Mouse (Mus musculus) v-Abl transformed pro-B cells (cell line): Measurements from ENCODE around the gene Srr.

ENCODE experiments used
- in situ Hi-C, 2 experiments: fragments of 400-800 bp; cut with MboI; formaldehyde crosslinking; loops; one replicate each; pipeline ENCODE4 v1.15.1; 2025; ENCODE audit not compliant: unreplicated experiment in 2 of 2

The Srr gene

GRCm38 (mm10) chr11:74908618-74909399, 16.9 kb downstream of the Srr start:
- in situ Hi-C loops: no loop called here

GRCm38 (mm10) chr11:74907850-74908249, 17.9 kb downstream of the Srr start:
- in situ Hi-C loops: no loop called here

GRCm38 (mm10) chr11:74902416-74902815, 23.3 kb downstream of the Srr start:
- in situ Hi-C loops: no loop called here

- in situ Hi-C loops: no loop called here
Measured at GRCm38 (mm10) chr11:74901555-74901954, 24.2 kb downstream of the Srr start.

- in situ Hi-C loops: no loop called here
Measured at GRCm38 (mm10) chr11:74898517-74898827, 27.3 kb downstream of the Srr start.

- in situ Hi-C loops: no loop called here
Measured at GRCm38 (mm10) chr11:74897678-74898516, 27.9 kb downstream of the Srr start, which contains the start of gene Tsr1. Gene Tsr1, plus strand, starts transcription at chr11:74898071.

GRCm38 (mm10) chr11:74896901-74897677, 28.7 kb downstream of the Srr start, which contains the start of gene Sgsm2:
Gene Sgsm2, minus strand, starts transcription at chr11:74897060.
- in situ Hi-C loops: no loop called here

GRCm38 (mm10) chr11:74895980-74896900, 29.5 kb downstream of the Srr start:
- in situ Hi-C loops: no loop called here

GRCm38 (mm10) chr11:74894619-74895018, 31.1 kb downstream of the Srr start:
- in situ Hi-C loops: no loop called here

- in situ Hi-C loops: no loop called here
Measured at GRCm38 (mm10) chr11:74883098-74883497, 42.6 kb downstream of the Srr start.

GRCm38 (mm10) chr11:74881979-74882378, 43.8 kb downstream of the Srr start:
- in situ Hi-C loops: no loop called here

- in situ Hi-C loops: no loop called here
Measured at GRCm38 (mm10) chr11:74880999-74881398, 44.7 kb downstream of the Srr start.

- in situ Hi-C loops: no loop called here
Measured at GRCm38 (mm10) chr11:74876801-74877200, 48.9 kb downstream of the Srr start.

GRCm38 (mm10) chr11:74874630-74875029, 51.1 kb downstream of the Srr start:
- in situ Hi-C loops: no loop called here

- in situ Hi-C loops: no loop called here
Measured at GRCm38 (mm10) chr11:74870991-74871622, 54.6 kb downstream of the Srr start.

- in situ Hi-C loops: no loop called here
Measured at GRCm38 (mm10) chr11:74870544-74870943, 55.2 kb downstream of the Srr start.

GRCm38 (mm10) chr11:74869603-74870002, 56.1 kb downstream of the Srr start:
- in situ Hi-C loops: no loop called here

GRCm38 (mm10) chr11:74868046-74868760, 57.5 kb downstream of the Srr start:
- in situ Hi-C loops: no loop called here

- in situ Hi-C loops: no loop called here
Measured at GRCm38 (mm10) chr11:74867181-74867580, 58.6 kb downstream of the Srr start.
